Mouse (Mus musculus) embryonic facial prominence, embryonic 14.5 days (tissue): ENCODE measurements around the gene Fam89a. TPM values are rescaled to one million over a fixed set of nuclear protein-coding genes. Genes with fewer than 3 reads are reported as not detected.

Experiments used
- ATAC-seq: fragments of 200-750 bp; cut with Nextera tagmentation; 2 replicates; pipeline ENCODE4 v1.8.0; 2017; ENCODE audit warnings: low read depth, moderate number of reproducible peaks, moderate TSS enrichment
- DNase-seq: peaks from one replicate; pipeline ENCODE4 v3.0.0-alpha.2; 2015; ENCODE audit warnings: low spot score
- H3K27ac ChIP-seq: fragments of 300-500 bp; sonication (generic); replicated peaks from 2 replicates; pipeline ENCODE4 v1.5.1; 2014; ENCODE audit warnings: low read depth, mild to moderate bottlenecking, low read length, moderate library complexity
- H3K27me3 ChIP-seq: fragments of 300-500 bp; sonication (generic); replicated peaks from 2 replicates; pipeline ENCODE4 v1.6.1; 2014; ENCODE audit warnings: low read length; ENCODE audit not compliant: control insufficient read depth, insufficient read depth
- H3K36me3 ChIP-seq: fragments of 300-500 bp; sonication (generic); 2 replicates; pipeline ENCODE4 v1.6.1; 2014; ENCODE audit warnings: low read length, mixed read lengths; ENCODE audit not compliant: control insufficient read depth, insufficient read depth
- H3K4me1 ChIP-seq: fragments of 300-500 bp; sonication (generic); 2 replicates; pipeline ENCODE4 v1.6.1; 2014; ENCODE audit warnings: antibody characterized with exemption, low read length; ENCODE audit not compliant: control insufficient read depth, insufficient read depth
- H3K4me2 ChIP-seq: fragments of 300-500 bp; sonication (generic); 2 replicates; pipeline ENCODE4 v1.6.1; 2014; ENCODE audit warnings: low read depth, mild to moderate bottlenecking, low read length, moderate library complexity, mixed read lengths
- H3K4me3 ChIP-seq: fragments of 300-500 bp; sonication (generic); 2 replicates; pipeline ENCODE4 v1.5.1; 2014; ENCODE audit warnings: low read depth, mild to moderate bottlenecking, low read length
- H3K9ac ChIP-seq: fragments of 300-500 bp; sonication (generic); 2 replicates; pipeline ENCODE4 v1.6.1; 2014; ENCODE audit warnings: low read depth, mild to moderate bottlenecking, low read length, moderate library complexity, mixed read lengths
- H3K9me3 ChIP-seq: fragments of 300-500 bp; sonication (generic); 2 replicates; pipeline ENCODE4 v1.6.1; 2016; ENCODE audit warnings: low read length; ENCODE audit not compliant: control insufficient read depth
- WGBS: fragments of 180-500 bp; shearing (Covaris S2); extraction: QIAGEN DNeasy Blood & Tissue Kit; methylation state at CpG from one replicate; pipeline ENCODE4 v1.1.7; 2014; 5-methylcytosine and 5-hydroxymethylcytosine counted together
- polyA plus RNA-seq: library from polyadenylated mRNA; unstranded; fragments of >200 nt; fragmentation: Nextera tagmentation; extraction: Ambion mirVana; gene quantifications from 2 replicates; pipeline ENCODE4 v1.2.1, GENCODE M21; 2014

Gene Fam89a
- polyA plus RNA-seq, 1 experiment from 2014 or later: 4.5 TPM

GRCm38 (mm10) chr8:124715736-124716135, 35.9 kb downstream of the Fam89a start:
- Histone ChIP-seq H3K4me2 (no peak overlapping the region), H3K27me3 (no peaks in the 10 kb centered on the region), H3K27ac (no peak overlapping the region), H3K4me3 (no peak overlapping the region), H3K9ac (no peak overlapping the region), H3K9me3 (no peaks in the 10 kb centered on the region), H3K4me1 (no peaks in the 10 kb centered on the region), H3K36me3 (peaks cover 23% of the 10 kb centered on the region)
- WGBS: 87% methylated on average over 8 of the region's 8 CpGs
- ATAC-seq (no peak), DNase-seq (no peak)

GRCm38 (mm10) chr8:124713207-124713606, 38.4 kb downstream of the Fam89a start:
- DNase-seq: no peak
- H3K36me3 ChIP-seq: peaks cover 41% of the 10 kb centered on the region
- 93% methylated on average over 6 of the region's 6 CpGs for WGBS

DNA sequence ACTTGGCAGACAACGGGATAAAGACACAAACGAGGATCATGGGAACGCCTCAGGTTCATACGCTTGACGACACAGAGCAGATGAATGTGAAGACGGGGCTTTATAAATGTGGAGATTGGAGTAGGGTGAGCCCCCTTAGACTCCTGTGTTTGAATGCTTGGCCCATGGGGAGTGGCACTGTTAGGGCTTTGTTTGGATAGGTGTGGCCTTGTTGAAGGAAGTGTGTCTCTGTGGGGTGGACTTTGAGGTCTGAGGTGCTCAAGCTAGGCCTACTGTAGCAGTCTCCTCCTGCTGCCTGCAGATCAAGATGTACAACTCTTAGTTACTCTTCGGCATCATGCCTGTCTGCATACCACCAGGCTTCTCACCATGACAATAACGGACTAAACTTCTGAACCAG, 45.8 kb downstream of the Fam89a start:
- no peak overlapping the region for H3K27ac ChIP-seq
- no peak overlapping the region for H3K4me2 ChIP-seq
- no peaks in the 10 kb centered on the region for H3K9me3 ChIP-seq
- no peak for ATAC-seq
- peaks cover 57% of the 10 kb centered on the region for H3K36me3 ChIP-seq
- no peak for DNase-seq
- H3K4me1 ChIP-seq: no peaks in the 10 kb centered on the region
- H3K9ac ChIP-seq: no peak overlapping the region
- no peaks in the 10 kb centered on the region for H3K27me3 ChIP-seq
- no peak overlapping the region for H3K4me3 ChIP-seq
- 95% methylated on average over 8 of the region's 8 CpGs for WGBS

More at GRCm38 (mm10) chr8:124713207-124713606, 38.4 kb downstream of the Fam89a start:
- ATAC-seq: no peak
- Histone ChIP-seq H3K4me2 (no peak overlapping the region), H3K27me3 (no peaks in the 10 kb centered on the region), H3K9ac (no peak overlapping the region), H3K9me3 (no peaks in the 10 kb centered on the region), H3K27ac (no peak overlapping the region), H3K4me1 (no peaks in the 10 kb centered on the region), H3K4me3 (no peak overlapping the region)

GRCm38 (mm10) chr8:124704376-124704775, 47.3 kb downstream of the Fam89a start:
- H3K4me1 ChIP-seq: no peaks in the 10 kb centered on the region
- H3K27ac ChIP-seq: no peak overlapping the region
- no peak overlapping the region for H3K4me2 ChIP-seq
- ATAC-seq: no peak
- no peak overlapping the region for H3K4me3 ChIP-seq
- DNase-seq: peak; percentile 4
- H3K9ac ChIP-seq: no peak overlapping the region
- H3K9me3 ChIP-seq: no peaks in the 10 kb centered on the region
- WGBS: 81% methylated on average over 4 of the region's 4 CpGs
- no peaks in the 10 kb centered on the region for H3K27me3 ChIP-seq
- H3K36me3 ChIP-seq: peaks cover 55% of the 10 kb centered on the region

DNA sequence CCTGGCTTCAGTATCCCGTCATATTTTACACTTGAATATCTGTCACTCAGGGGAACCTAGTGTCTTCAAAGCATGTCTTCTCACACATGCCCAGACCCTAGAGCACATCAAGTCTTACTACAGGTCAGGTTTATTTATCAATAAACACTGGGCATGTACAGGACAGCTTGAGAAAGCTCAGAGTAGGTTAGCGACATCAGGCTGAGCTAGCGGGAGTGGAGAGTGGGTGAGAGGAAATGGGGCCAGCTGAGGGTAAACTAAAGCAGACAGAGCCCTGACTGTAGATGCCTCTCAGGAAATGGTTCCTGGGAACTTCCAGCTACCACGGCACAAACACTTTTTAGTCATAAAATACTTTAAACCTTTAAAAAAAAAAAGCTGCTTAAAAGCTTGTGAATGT, 48.1 kb downstream of the Fam89a start:
- WGBS: 64% methylated on average over 4 of the region's 4 CpGs
- no peak for DNase-seq
- ATAC-seq: no peak
- H3K27me3 ChIP-seq: no peaks in the 10 kb centered on the region
- no peak overlapping the region for H3K4me2 ChIP-seq
- no peaks in the 10 kb centered on the region for H3K9me3 ChIP-seq
- H3K36me3 ChIP-seq: peaks cover 53% of the 10 kb centered on the region
- no peak overlapping the region for H3K27ac ChIP-seq
- no peak overlapping the region for H3K9ac ChIP-seq
- no peaks in the 10 kb centered on the region for H3K4me1 ChIP-seq
- H3K4me3 ChIP-seq: no peak overlapping the region

DNA sequence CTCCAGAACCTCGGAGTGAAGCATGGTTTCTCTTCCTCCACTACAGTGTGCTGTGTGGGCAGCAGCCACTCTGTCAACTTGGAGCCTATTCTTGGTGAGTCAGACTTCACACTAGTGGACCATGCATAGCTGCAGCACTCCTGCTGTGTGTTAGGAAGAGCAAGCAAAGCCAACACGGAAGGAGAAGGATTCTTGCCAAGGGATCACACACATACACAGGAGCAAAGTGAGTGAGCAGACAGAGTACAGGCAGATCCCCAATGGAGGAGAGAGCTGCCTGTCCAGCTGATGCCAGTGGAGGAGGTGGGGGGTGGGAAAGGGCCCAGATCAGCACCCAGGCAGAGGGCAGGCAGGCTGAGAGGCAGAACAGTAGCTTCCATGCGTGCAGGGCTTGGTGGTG, 49.4 kb downstream of the Fam89a start:
- ATAC-seq (no peak), DNase-seq (no peak)
- WGBS: 82% methylated on average over 3 of the region's 3 CpGs
- Histone ChIP-seq H3K4me1 (no peaks in the 10 kb centered on the region), H3K27me3 (no peaks in the 10 kb centered on the region), H3K9ac (no peak overlapping the region), H3K4me3 (no peak overlapping the region), H3K27ac (no peak overlapping the region), H3K9me3 (no peaks in the 10 kb centered on the region), H3K4me2 (no peak overlapping the region), H3K36me3 (peaks cover 56% of the 10 kb centered on the region)

DNA sequence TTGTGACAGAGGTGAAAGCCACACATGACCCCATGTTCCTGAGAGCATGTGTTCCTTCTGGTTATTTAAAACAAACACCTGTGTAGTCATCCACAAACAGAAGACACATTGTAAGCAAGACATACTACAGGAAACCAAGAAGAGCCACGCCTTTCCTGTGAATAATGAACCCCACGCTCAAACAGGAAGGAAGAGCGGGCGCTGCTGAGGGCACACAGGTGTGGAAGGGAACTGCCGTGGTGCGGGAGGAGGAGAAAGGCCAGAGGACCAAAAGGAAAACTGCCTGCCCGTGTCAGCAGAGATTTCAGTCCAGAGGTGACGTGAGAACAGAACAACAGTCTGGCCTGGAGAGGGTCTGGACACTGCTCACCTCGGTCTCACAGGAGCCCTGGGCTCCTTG, 50.6 kb downstream of the Fam89a start:
- 86% methylated on average over 9 of the region's 9 CpGs for WGBS
- Histone ChIP-seq H3K4me2 (no peak overlapping the region), H3K27me3 (no peaks in the 10 kb centered on the region), H3K4me1 (no peaks in the 10 kb centered on the region), H3K36me3 (peaks cover 54% of the 10 kb centered on the region), H3K9ac (no peak overlapping the region), H3K27ac (no peak overlapping the region), H3K4me3 (no peak overlapping the region), H3K9me3 (no peaks in the 10 kb centered on the region)
- ATAC-seq (no peak), DNase-seq (no peak)

DNA sequence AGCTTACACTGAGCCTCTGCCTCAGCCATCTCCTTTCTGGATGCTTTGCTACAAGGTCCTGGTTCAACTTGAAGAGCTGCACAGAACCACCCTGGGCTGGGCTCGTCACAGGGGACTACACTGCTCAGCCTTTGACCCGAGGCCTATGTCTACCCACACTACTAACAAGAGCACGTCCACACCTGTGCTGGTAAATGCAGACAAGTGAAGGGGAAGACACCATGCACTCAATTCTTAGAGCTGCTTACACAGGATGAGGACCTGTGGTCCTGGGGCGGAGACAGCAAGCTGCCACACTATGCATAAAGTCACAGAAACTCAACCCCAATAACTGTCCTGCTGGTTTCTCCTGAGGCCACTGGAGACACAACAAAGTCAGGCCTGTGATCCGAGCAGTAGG, 51.4 kb downstream of the Fam89a start:
- no peak overlapping the region for H3K27ac ChIP-seq
- H3K4me2 ChIP-seq: no peak overlapping the region
- H3K4me3 ChIP-seq: no peak overlapping the region
- DNase-seq: no peak
- no peak overlapping the region for H3K9ac ChIP-seq
- no peaks in the 10 kb centered on the region for H3K9me3 ChIP-seq
- no peaks in the 10 kb centered on the region for H3K4me1 ChIP-seq
- H3K36me3 ChIP-seq: peaks cover 49% of the 10 kb centered on the region
- 91% methylated on average over 5 of the region's 5 CpGs for WGBS
- no peaks in the 10 kb centered on the region for H3K27me3 ChIP-seq
- no peak for ATAC-seq

DNA sequence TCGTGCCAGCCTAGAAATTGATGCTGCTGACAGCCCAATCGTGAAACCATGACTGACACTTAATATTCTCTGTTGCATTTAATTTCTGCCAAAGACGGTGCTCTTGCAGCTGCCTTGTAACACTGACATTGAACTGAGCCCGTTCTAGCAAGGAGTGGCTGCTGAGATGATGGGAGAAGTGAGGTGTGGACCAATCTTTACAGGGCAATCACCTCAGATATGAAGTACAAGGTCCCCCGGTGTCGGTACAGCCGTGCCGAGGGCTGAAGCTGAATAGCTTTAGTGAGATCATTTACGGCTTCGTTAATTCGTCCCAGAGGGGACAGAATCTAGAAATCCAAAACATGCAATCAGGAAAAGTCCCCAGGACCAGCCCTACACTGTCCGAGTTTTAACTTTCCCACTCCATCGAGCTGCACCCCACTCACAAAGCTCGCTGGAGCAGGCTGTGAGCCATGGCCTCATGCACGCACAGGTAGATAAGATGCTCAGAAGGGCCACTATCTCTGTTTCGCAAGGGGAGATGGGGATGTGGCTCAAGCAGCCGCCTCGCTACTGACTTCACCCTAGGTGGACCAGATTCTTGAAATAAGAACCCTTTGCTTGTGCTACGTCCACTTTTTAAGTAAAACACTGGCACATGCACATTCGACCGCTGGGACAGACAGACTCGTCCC, 56.1 kb downstream of the Fam89a start:
- DNase-seq (no peak), ATAC-seq (no peak)
- Histone ChIP-seq H3K4me3 (no peak overlapping the region), H3K4me2 (no peak overlapping the region), H3K36me3 (peaks cover 52% of the 10 kb centered on the region), H3K4me1 (no peaks in the 10 kb centered on the region), H3K9ac (no peak overlapping the region), H3K27ac (no peak overlapping the region), H3K27me3 (no peaks in the 10 kb centered on the region), H3K9me3 (no peaks in the 10 kb centered on the region)
- WGBS: 92% methylated on average over 22 of the region's 22 CpGs
